Mouse (Mus musculus): Measurements from ENCODE around the gene Mrpl2. TPM values are rescaled to one million over a fixed set of nuclear protein-coding genes. Genes with fewer than 3 reads are reported as not detected.
A peak's percentile ranks its signal among the peaks of the same experiment; 100 is the strongest.

Gene Mrpl2
- polyA plus RNA-seq, 1 experiment from 2014 or later = 117 TPM

GRCm38 (mm10) chr17:46680760-46681373, 34.8 kb downstream of the Mrpl2 start, which contains the start of gene Klhdc3:
TSS of gene Klhdc3 (minus strand) at chr17:46680914.
- Histone ChIP-seq H3K4me1 (replicated peaks; ENCODE audit: control insufficient read depth, insufficient read depth, low read length) (peaks cover 8% of the 10 kb centered on the region; the same call in 1 of the 2 replicates), H3K27me3 (ENCODE audit: control insufficient read depth, insufficient read depth, low read length) (no peaks in the 10 kb centered on the region), H3K36me3 (ENCODE audit: control insufficient read depth, insufficient read depth, low read length) (peaks cover 15% of the 10 kb centered on the region), H3K4me2 (ENCODE audit: low read depth, low read length, severe bottlenecking) (peak within 1 kb of the TSS; percentile 66), H3K4me3 (ENCODE audit: low read depth, low read length) (peak within 1 kb of the TSS; percentile 84), H3K9me3 (ENCODE audit: control insufficient read depth, low read length) (no peaks in the 10 kb centered on the region), H3K27ac (ENCODE audit: low read depth, low read length) (peak within 1 kb of the TSS; percentile 82), H3K9ac (ENCODE audit: low read length) (peak within 1 kb of the TSS; percentile 64)
- ATAC-seq (replicated peaks; ENCODE audit: low FRiP score) (peak; percentile 97), DNase-seq (ENCODE audit: low spot score) (peak; percentile 100)
- under 1% methylated on average over 48 of the region's 49 CpGs for WGBS

- Histone ChIP-seq H3K27me3 (ENCODE audit: control insufficient read depth, insufficient read depth, low read length) (no peaks in the 10 kb centered on the region), H3K9ac (ENCODE audit: low read length) (peak overlapping the region; percentile 55), H3K27ac (ENCODE audit: low read depth, low read length) (0 out of 2 replicates have a peak overlapping the region, but pooled peaks have one; percentile 1), H3K4me2 (ENCODE audit: low read depth, low read length, severe bottlenecking) (peak overlapping the region; percentile 66), H3K4me1 (replicated peaks; ENCODE audit: control insufficient read depth, insufficient read depth, low read length) (peaks cover 8% of the 10 kb centered on the region; the same call in 1 of the 2 replicates), H3K9me3 (ENCODE audit: control insufficient read depth, low read length) (no peaks in the 10 kb centered on the region), H3K36me3 (ENCODE audit: control insufficient read depth, insufficient read depth, low read length) (peaks cover 12% of the 10 kb centered on the region; the same call in 1 of the 2 replicates), H3K4me3 (ENCODE audit: low read depth, low read length) (peak overlapping the region; percentile 84)
- 29% methylated on average over 12 of the region's 12 CpGs for WGBS
- DNase-seq (ENCODE audit: low spot score) (no peak), ATAC-seq (replicated peaks; ENCODE audit: low FRiP score) (no peak)
Observed at GRCm38 (mm10) chr17:46681466-46682118, 35.6 kb downstream of the Mrpl2 start.

- no peak overlapping the region for H3K4me3 ChIP-seq (ENCODE audit: low read depth, low read length)
- no peaks in the 10 kb centered on the region for H3K9me3 ChIP-seq (ENCODE audit: control insufficient read depth, low read length)
- H3K4me2 ChIP-seq (ENCODE audit: low read depth, low read length, severe bottlenecking) = no peak overlapping the region
- H3K27me3 ChIP-seq (ENCODE audit: control insufficient read depth, insufficient read depth, low read length) = no peaks in the 10 kb centered on the region
- 83% methylated on average over 16 of the region's 16 CpGs for WGBS
- peaks cover 12% of the 10 kb centered on the region; the same call in 1 of the 2 replicates for H3K36me3 ChIP-seq (ENCODE audit: control insufficient read depth, insufficient read depth, low read length)
- no peak for DNase-seq (ENCODE audit: low spot score)
- no peak for ATAC-seq (replicated peaks; ENCODE audit: low FRiP score)
- no peak overlapping the region for H3K27ac ChIP-seq (ENCODE audit: low read depth, low read length)
- peaks cover 8% of the 10 kb centered on the region; the same call in 1 of the 2 replicates for H3K4me1 ChIP-seq (replicated peaks; ENCODE audit: control insufficient read depth, insufficient read depth, low read length)
- H3K9ac ChIP-seq (ENCODE audit: low read length) = no peak overlapping the region
Observed at GRCm38 (mm10) chr17:46682654-46683389, 36.8 kb downstream of the Mrpl2 start.

- WGBS = 90% methylated on average over 6 of the region's 6 CpGs
- Histone ChIP-seq H3K36me3 (ENCODE audit: control insufficient read depth, insufficient read depth, low read length) (peaks cover 12% of the 10 kb centered on the region; the same call in 1 of the 2 replicates), H3K4me2 (ENCODE audit: low read depth, low read length, severe bottlenecking) (no peak overlapping the region), H3K9ac (ENCODE audit: low read length) (no peak overlapping the region), H3K4me1 (replicated peaks; ENCODE audit: control insufficient read depth, insufficient read depth, low read length) (peaks cover 5% of the 10 kb centered on the region; the same call in 1 of the 2 replicates), H3K27ac (ENCODE audit: low read depth, low read length) (no peak overlapping the region), H3K27me3 (ENCODE audit: control insufficient read depth, insufficient read depth, low read length) (no peaks in the 10 kb centered on the region), H3K4me3 (ENCODE audit: low read depth, low read length) (no peak overlapping the region), H3K9me3 (ENCODE audit: control insufficient read depth, low read length) (no peaks in the 10 kb centered on the region)
- ATAC-seq (replicated peaks; ENCODE audit: low FRiP score) (no peak), DNase-seq (ENCODE audit: low spot score) (no peak)
Observed at GRCm38 (mm10) chr17:46685913-46686312, 39.9 kb downstream of the Mrpl2 start.

- Histone ChIP-seq H3K27me3 (ENCODE audit: control insufficient read depth, insufficient read depth, low read length) (no peaks in the 10 kb centered on the region), H3K4me2 (ENCODE audit: low read depth, low read length, severe bottlenecking) (no peak overlapping the region), H3K9me3 (ENCODE audit: control insufficient read depth, low read length) (no peaks in the 10 kb centered on the region), H3K4me3 (ENCODE audit: low read depth, low read length) (no peak overlapping the region), H3K36me3 (ENCODE audit: control insufficient read depth, insufficient read depth, low read length) (no peaks in the 10 kb centered on the region; the same call in 1 of the 2 replicates), H3K4me1 (replicated peaks; ENCODE audit: control insufficient read depth, insufficient read depth, low read length) (no peaks in the 10 kb centered on the region), H3K27ac (ENCODE audit: low read depth, low read length) (no peak overlapping the region), H3K9ac (ENCODE audit: low read length) (no peak overlapping the region)
- DNase-seq (ENCODE audit: low spot score) (no peak), ATAC-seq (replicated peaks; ENCODE audit: low FRiP score) (no peak)
- 91% methylated on average over 12 of the region's 12 CpGs for WGBS
Observed at GRCm38 (mm10) chr17:46690665-46691064, 44.6 kb downstream of the Mrpl2 start.

- Histone ChIP-seq H3K9ac (ENCODE audit: low read length) (no peak overlapping the region), H3K27ac (ENCODE audit: low read depth, low read length) (no peak overlapping the region), H3K4me3 (ENCODE audit: low read depth, low read length) (no peak overlapping the region), H3K4me1 (replicated peaks; ENCODE audit: control insufficient read depth, insufficient read depth, low read length) (no peaks in the 10 kb centered on the region), H3K36me3 (ENCODE audit: control insufficient read depth, insufficient read depth, low read length) (no peaks in the 10 kb centered on the region; the same call in 1 of the 2 replicates), H3K4me2 (ENCODE audit: low read depth, low read length, severe bottlenecking) (no peak overlapping the region), H3K27me3 (ENCODE audit: control insufficient read depth, insufficient read depth, low read length) (no peaks in the 10 kb centered on the region), H3K9me3 (ENCODE audit: control insufficient read depth, low read length) (no peaks in the 10 kb centered on the region)
- no peak for ATAC-seq (replicated peaks; ENCODE audit: low FRiP score)
- no peak for DNase-seq (ENCODE audit: low spot score)
- WGBS = 87% methylated on average over 2 of the region's 2 CpGs
Observed at GRCm38 (mm10) chr17:46691390-46691789, 45.4 kb downstream of the Mrpl2 start.

- no peak overlapping the region for H3K4me3 ChIP-seq (ENCODE audit: low read depth, low read length)
- H3K36me3 ChIP-seq (ENCODE audit: control insufficient read depth, insufficient read depth, low read length) = no peaks in the 10 kb centered on the region; the same call in 1 of the 2 replicates
- no peaks in the 10 kb centered on the region for H3K9me3 ChIP-seq (ENCODE audit: control insufficient read depth, low read length)
- H3K4me2 ChIP-seq (ENCODE audit: low read depth, low read length, severe bottlenecking) = no peak overlapping the region
- no peak for ATAC-seq (replicated peaks; ENCODE audit: low FRiP score)
- H3K27me3 ChIP-seq (ENCODE audit: control insufficient read depth, insufficient read depth, low read length) = no peaks in the 10 kb centered on the region
- WGBS = 86% methylated on average over 1 of the region's 1 CpGs
- no peaks in the 10 kb centered on the region for H3K4me1 ChIP-seq (replicated peaks; ENCODE audit: control insufficient read depth, insufficient read depth, low read length)
- no peak for DNase-seq (ENCODE audit: low spot score)
- no peak overlapping the region for H3K9ac ChIP-seq (ENCODE audit: low read length)
- H3K27ac ChIP-seq (ENCODE audit: low read depth, low read length) = no peak overlapping the region
Observed at GRCm38 (mm10) chr17:46694517-46695063, 48.6 kb downstream of the Mrpl2 start.

- ATAC-seq (replicated peaks; ENCODE audit: low FRiP score) (no peak), DNase-seq (ENCODE audit: low spot score) (no peak)
- H3K4me1 ChIP-seq (replicated peaks; ENCODE audit: control insufficient read depth, insufficient read depth, low read length) = peaks cover 11% of the 10 kb centered on the region
- H3K9ac ChIP-seq (ENCODE audit: low read length) = no peak overlapping the region
- no peak overlapping the region for H3K4me2 ChIP-seq (ENCODE audit: low read depth, low read length, severe bottlenecking)
- WGBS = 91% methylated on average over 6 of the region's 6 CpGs
- H3K27me3 ChIP-seq (ENCODE audit: control insufficient read depth, insufficient read depth, low read length) = no peaks in the 10 kb centered on the region
- no peaks in the 10 kb centered on the region for H3K9me3 ChIP-seq (ENCODE audit: control insufficient read depth, low read length)
- no peaks in the 10 kb centered on the region; the same call in 1 of the 2 replicates for H3K36me3 ChIP-seq (ENCODE audit: control insufficient read depth, insufficient read depth, low read length)
- H3K27ac ChIP-seq (ENCODE audit: low read depth, low read length) = no peak overlapping the region
- no peak overlapping the region for H3K4me3 ChIP-seq (ENCODE audit: low read depth, low read length)
Observed at GRCm38 (mm10) chr17:46698515-46698914, 52.5 kb downstream of the Mrpl2 start.
